Mouse (Mus musculus): ENCODE measurements around the gene Gm19935. TPM values are rescaled to one million over a fixed set of nuclear protein-coding genes. Genes with fewer than 3 reads are reported as not detected.
A peak's percentile ranks its signal among the peaks of the same experiment; 100 is the strongest.

Gene Gm19935
- total RNA-seq, 2 experiments from 2014 or later = not detected

- DNase-seq = no peak
- intact Hi-C loops (cut with DNase I) = no loop called here
Measured at GRCm38 (mm10) chr8:90832576-90833289, 15.5 kb upstream of the Gm19935 start.

GRCm38 (mm10) chr8:90830980-90831379, 13.8 kb upstream of the Gm19935 start:
- no peak for DNase-seq
- intact Hi-C loops (cut with DNase I) = no loop called here

DNA sequence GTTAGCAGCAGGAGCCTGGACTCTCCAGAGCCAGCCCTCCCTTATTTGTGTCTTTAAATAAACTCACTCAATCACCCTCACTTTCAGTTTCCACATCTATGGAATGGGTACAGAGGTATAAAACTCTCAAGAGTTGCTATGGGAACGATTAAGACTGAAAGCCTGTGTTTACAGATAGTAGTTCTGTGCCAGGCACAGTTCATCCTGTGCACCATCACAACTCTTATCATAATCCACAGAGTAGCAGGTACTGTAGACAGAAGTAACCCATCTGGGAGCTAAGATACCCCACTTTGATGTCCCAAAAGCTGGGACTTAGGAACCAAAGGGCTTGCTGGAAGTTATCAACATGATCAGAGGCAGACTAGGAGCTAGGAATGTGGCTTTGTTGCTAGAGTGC, 12.6 kb upstream of the Gm19935 start:
- intact Hi-C loops (cut with DNase I) = loop anchor here (2.0 to 5.0 kb wide), 3 partner anchors 37 to 189 kb away; no protein-coding TSS in a partner anchor
- DNase-seq = no peak

- intact Hi-C loops (cut with DNase I) = loop anchor here (1.0 to 5.0 kb wide), 4 partner anchors 38 to 190 kb away; no protein-coding TSS in a partner anchor
Measured at GRCm38 (mm10) chr8:90828987-90829740, 12.0 kb upstream of the Gm19935 start.

GRCm38 (mm10) chr8:90828181-90828986, 11.2 kb upstream of the Gm19935 start, which contains the start of gene Chd9:
Gene Chd9, plus strand, starts transcription at chr8:90828352.
- intact Hi-C loops (cut with DNase I) = loop anchor here (1.0 to 5.0 kb wide), 4 partner anchors 39 to 190 kb away; no protein-coding TSS in a partner anchor
- DNase-seq = peak; percentile 95 to 96

More at GRCm38 (mm10) chr8:90828987-90829740, 12.0 kb upstream of the Gm19935 start:
- DNase-seq = no peak

- no peak for DNase-seq
- intact Hi-C loops (cut with DNase I) = loop anchor here (5.0 kb wide), 2 partner anchors 42 to 127 kb away; no protein-coding TSS in a partner anchor
Measured at GRCm38 (mm10) chr8:90825459-90825871, 8.3 kb upstream of the Gm19935 start.

- intact Hi-C loops (cut with DNase I) = no loop called here
- no peak for DNase-seq
Measured at GRCm38 (mm10) chr8:90822443-90822842, 5.2 kb upstream of the Gm19935 start.

- intact Hi-C loops (cut with DNase I) = no loop called here
- no peak for DNase-seq
Measured at GRCm38 (mm10) chr8:90820321-90820696, 3.1 kb upstream of the Gm19935 start.

- DNase-seq = no peak
- intact Hi-C loops (cut with DNase I) = no loop called here
Measured at GRCm38 (mm10) chr8:90819561-90820320, 2.5 kb upstream of the Gm19935 start.

DNA sequence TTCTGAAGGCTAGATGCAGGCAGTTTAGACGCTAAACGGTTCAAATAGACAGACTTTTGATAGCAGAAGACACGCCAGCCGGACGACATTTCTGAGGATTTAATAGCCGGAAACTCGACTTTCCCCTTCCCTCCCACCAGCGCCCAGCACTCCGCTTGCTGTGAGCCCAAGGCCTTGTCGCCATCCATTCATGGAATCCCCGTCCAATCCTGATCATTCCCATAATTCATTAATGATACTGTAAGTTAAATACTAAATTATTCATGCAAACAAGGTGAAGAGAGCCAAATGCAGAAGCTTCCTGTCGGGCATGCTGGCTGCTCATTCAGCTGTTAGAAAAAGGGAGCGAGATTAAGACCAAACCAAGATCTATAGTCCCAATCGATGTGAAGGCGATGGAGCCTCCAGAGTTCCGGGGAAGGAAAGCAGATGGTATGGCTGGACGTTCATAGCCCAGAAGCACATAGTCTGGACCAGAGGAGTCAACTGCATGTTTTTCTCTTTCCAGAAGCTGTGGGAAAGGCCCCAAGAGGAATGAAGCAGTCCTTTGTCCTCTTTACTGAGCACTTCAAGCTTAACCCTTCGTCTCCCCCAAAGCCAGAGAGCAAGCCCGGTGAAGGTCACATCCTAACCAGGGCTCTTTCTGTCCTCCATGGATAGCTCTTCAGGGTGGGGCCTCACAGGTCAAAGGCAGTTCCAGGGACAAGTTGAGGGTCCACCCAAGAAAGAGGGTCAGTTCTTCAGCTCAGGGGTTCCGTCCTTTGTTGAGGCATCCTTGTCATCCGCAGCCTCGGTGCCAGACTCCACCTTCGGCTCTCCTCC, 921 bp downstream of the Gm19935 start:
- intact Hi-C loops (cut with DNase I) = no loop called here
- DNase-seq = no peak

GRCm38 (mm10) chr8:90813602-90814320, 3.4 kb downstream of the Gm19935 start:
- intact Hi-C loops (cut with DNase I) = no loop called here
- DNase-seq = no peak

GRCm38 (mm10) chr8:90799473-90799872, 17.7 kb downstream of the Gm19935 start:
- intact Hi-C loops (cut with DNase I) = no loop called here
- DNase-seq = no peak

DNA sequence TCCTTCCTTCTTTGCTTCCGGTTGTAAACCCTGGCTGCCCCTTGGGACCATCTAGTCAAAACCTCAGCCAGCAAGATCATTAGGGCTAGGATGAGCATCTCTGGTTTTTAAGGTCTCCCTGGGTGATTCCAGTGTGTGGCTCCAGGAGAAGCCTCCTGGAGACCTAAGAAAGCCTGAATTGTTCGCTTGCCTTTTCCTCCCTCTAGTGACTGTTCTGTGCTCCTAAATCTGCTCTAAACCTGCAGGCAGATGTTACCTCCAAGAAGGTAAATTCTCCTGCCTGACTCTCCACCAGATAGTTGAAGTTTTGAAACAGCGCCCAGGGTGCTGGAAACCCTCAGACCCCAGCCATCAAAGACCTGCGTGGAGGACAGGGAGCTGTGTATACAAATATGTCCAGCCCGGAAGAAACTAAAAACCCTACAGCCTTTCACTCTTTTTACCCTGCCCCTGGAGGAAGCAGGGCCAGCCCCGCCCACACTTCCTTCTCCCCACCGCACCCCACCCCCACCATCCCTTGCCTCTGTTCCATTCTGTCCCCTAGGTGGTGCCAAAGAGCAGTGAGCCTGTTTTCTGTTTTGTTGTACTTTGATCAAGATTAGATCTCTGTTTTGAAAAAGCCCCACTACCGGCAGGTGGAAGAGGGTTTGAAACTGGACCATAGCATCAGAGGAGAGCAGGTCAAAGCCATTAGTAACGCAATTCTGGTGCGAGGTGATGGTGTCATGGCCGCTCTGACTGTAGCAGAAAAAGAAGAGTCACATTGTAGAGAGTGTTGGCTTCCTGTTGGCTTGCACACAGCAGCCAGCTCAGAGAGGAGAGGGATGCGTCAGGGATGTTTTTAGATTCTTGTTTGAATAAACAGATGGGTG, 22.0 kb downstream of the Gm19935 start:
- intact Hi-C loops (cut with DNase I) = loop anchor here (5.0 kb wide), 2 partner anchors 793 to 943 kb away; no protein-coding TSS in a partner anchor
- peak; percentile 42 to 65 for DNase-seq

GRCm38 (mm10) chr8:90793710-90794109, 23.5 kb downstream of the Gm19935 start:
- intact Hi-C loops (cut with DNase I) = loop anchor here (5.0 kb wide), 2 partner anchors 791 to 941 kb away; no protein-coding TSS in a partner anchor
- DNase-seq = peak; percentile 51 to 71

GRCm38 (mm10) chr8:90791616-90792015, 25.6 kb downstream of the Gm19935 start:
- intact Hi-C loops (cut with DNase I) = loop anchor here (5.0 kb wide), 2 partner anchors 789 to 939 kb away; no protein-coding TSS in a partner anchor
- DNase-seq = no peak

DNA sequence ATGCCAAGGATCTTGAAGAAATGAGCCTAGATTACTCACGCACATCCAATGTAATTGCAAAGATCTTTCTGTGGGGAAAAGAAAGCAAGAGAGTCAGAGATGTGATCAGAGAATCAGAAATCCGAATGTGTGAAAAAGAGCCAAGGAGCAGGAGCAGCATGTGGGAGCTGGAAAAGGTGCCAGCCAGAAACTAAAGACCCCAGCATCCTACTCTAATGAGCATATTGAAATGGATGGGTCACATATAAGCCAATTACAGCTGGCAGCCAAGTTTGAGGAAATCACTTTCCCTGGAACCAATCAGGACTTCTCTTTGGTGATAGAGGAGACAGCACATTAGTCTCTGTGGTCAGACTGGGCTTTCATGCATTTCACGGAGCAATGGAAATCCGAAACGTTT, 47.4 kb downstream of the Gm19935 start:
- intact Hi-C loops (cut with DNase I) = no loop called here
- no peak for DNase-seq
